Mouse (Mus musculus): ENCODE results near the gene Astn2. TPM values are rescaled to one million over a fixed set of nuclear protein-coding genes. Genes with fewer than 3 reads are reported as not detected.

The Astn2 gene
- polyA plus RNA-seq, 1 experiment from 2014 or later = 0.14 TPM

DNA sequence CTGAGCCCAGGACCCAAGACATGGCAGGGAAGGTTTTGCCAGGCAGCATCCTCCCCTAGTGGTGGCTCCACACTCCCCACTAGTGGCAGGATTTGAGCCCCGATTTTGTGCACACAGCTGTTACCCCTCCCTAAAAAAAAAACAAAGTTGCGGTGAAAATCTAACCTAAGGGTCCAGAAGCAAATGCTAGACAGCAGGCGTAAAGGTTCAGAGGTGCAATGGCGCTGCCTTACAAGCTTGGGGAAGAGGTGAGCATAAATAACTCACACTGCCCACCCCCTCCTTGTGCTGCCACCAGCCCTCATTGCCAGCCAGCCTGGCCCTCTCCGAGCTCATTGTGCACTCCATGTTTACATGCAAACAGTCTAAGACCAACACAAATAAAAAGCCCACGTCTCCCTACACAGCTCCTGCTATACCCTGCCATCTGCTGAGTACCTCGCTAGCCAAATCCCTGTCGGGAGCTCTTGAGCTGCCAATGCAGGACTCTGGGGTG lies 3.2 kb downstream of the Astn2 start:
- no peaks in the 10 kb centered on the region for H3K9me3 ChIP-seq (replicated peaks; ENCODE audit: control insufficient read depth, low read length)
- H3K27ac ChIP-seq (ENCODE audit: low read length) = no peak overlapping the region
- H3K9ac ChIP-seq (ENCODE audit: low read length) = no peak overlapping the region
- H3K4me3 ChIP-seq (ENCODE audit: low read length) = no peak overlapping the region
- no peak for ATAC-seq (replicated peaks; ENCODE audit: extremely low read depth, insufficient read depth, low FRiP score)
- no peaks in the 10 kb centered on the region for H3K36me3 ChIP-seq (ENCODE audit: control insufficient read depth, insufficient read depth)
- 20% methylated on average over 8 of the region's 8 CpGs for WGBS
- H3K4me1 ChIP-seq (ENCODE audit: control insufficient read depth, insufficient read depth, low read length) = peaks cover 4% of the 10 kb centered on the region; the same call in 1 of the 2 replicates
- no peak overlapping the region for H3K4me2 ChIP-seq (ENCODE audit: low read depth, low read length)
- H3K27me3 ChIP-seq (ENCODE audit: control insufficient read depth, insufficient read depth, low read length) = peaks cover 37% of the 10 kb centered on the region

- 39% methylated on average over 4 of the region's 4 CpGs for WGBS
- Histone ChIP-seq H3K36me3 (ENCODE audit: control insufficient read depth, insufficient read depth) (no peaks in the 10 kb centered on the region), H3K4me3 (ENCODE audit: low read length) (no peak overlapping the region), H3K27me3 (ENCODE audit: control insufficient read depth, insufficient read depth, low read length) (peaks cover 29% of the 10 kb centered on the region), H3K4me1 (ENCODE audit: control insufficient read depth, insufficient read depth, low read length) (peaks cover 4% of the 10 kb centered on the region; the same call in 1 of the 2 replicates), H3K4me2 (ENCODE audit: low read depth, low read length) (no peak overlapping the region), H3K9ac (ENCODE audit: low read length) (no peak overlapping the region), H3K9me3 (replicated peaks; ENCODE audit: control insufficient read depth, low read length) (no peaks in the 10 kb centered on the region), H3K27ac (ENCODE audit: low read length) (no peak overlapping the region)
- no peak for ATAC-seq (replicated peaks; ENCODE audit: extremely low read depth, insufficient read depth, low FRiP score)
Observed at GRCm38 (mm10) chr4:66399066-66399465, 5.3 kb downstream of the Astn2 start.

DNA sequence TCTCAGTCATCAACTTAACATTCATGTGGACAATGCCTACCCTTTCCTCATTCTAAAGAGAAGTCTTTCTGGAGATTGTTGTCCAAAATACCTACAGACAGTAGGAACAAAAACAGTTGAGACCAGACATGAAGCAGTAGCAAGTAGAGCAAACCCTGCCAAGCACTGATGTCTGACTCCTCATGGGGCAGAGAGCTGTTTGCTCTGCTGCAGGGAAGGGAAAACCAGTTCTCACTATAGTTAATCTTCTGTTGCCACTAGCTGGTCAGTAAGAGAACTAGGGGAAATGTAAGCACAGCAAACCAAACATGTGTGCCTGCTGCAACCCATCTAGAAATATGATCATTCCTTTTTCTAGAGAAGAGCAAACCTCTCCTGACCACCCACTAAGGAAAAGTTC lies 7.2 kb downstream of the Astn2 start:
- Histone ChIP-seq H3K27ac (ENCODE audit: low read length) (no peak overlapping the region), H3K36me3 (ENCODE audit: control insufficient read depth, insufficient read depth) (no peaks in the 10 kb centered on the region), H3K4me1 (ENCODE audit: control insufficient read depth, insufficient read depth, low read length) (no peaks in the 10 kb centered on the region), H3K9ac (ENCODE audit: low read length) (no peak overlapping the region), H3K9me3 (replicated peaks; ENCODE audit: control insufficient read depth, low read length) (no peaks in the 10 kb centered on the region), H3K27me3 (ENCODE audit: control insufficient read depth, insufficient read depth, low read length) (peaks cover 19% of the 10 kb centered on the region), H3K4me2 (ENCODE audit: low read depth, low read length) (no peak overlapping the region), H3K4me3 (ENCODE audit: low read length) (no peak overlapping the region)
- no peak for ATAC-seq (replicated peaks; ENCODE audit: extremely low read depth, insufficient read depth, low FRiP score)

DNA sequence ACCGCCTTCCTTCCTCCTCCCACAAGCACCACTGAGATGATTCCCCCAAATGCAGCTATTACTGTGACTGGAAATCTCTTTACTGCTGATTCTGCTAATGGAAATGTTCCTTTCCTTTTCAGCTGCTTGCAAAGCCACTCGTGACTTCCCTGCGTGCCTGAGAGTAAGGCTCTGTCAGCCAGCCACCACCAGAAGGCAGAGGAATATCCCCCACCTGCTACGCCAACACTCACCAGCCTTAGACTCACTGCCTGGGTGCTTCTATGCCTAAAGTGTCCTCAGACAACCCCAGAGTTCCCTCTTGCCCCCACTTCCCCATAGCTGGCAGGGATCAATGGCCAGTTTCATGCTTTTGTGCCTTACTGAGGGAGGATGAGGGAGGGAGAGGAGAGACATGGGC lies 11.1 kb downstream of the Astn2 start:
- Histone ChIP-seq H3K9me3 (replicated peaks; ENCODE audit: control insufficient read depth, low read length) (no peaks in the 10 kb centered on the region), H3K4me2 (ENCODE audit: low read depth, low read length) (no peak overlapping the region), H3K9ac (ENCODE audit: low read length) (no peak overlapping the region), H3K27me3 (ENCODE audit: control insufficient read depth, insufficient read depth, low read length) (no peaks in the 10 kb centered on the region), H3K4me3 (ENCODE audit: low read length) (no peak overlapping the region), H3K27ac (ENCODE audit: low read length) (no peak overlapping the region), H3K36me3 (ENCODE audit: control insufficient read depth, insufficient read depth) (no peaks in the 10 kb centered on the region), H3K4me1 (ENCODE audit: control insufficient read depth, insufficient read depth, low read length) (no peaks in the 10 kb centered on the region)
- 63% methylated on average over 4 of the region's 4 CpGs for WGBS
- no peak for ATAC-seq (replicated peaks; ENCODE audit: extremely low read depth, insufficient read depth, low FRiP score)

DNA sequence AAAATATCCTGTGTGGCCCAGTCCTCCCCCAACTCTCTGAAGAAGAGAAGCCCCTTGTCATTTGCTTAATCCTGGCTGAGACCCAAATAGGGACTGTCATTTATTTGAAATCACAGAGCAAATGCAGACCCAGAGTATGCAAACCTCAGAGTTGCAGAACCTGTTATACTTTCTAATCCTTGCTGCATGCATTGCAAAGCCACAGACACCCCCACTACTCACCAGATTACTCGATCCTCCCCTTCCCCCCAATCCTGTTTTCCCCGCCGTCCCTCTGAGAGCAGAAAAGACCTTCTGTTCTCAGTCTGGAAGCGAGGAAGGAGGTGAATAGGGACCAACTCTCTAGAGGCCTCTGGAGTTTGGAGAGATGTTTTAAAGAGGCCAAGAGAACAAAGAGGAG lies 13.9 kb downstream of the Astn2 start:
- no peak for ATAC-seq (replicated peaks; ENCODE audit: extremely low read depth, insufficient read depth, low FRiP score)
- Histone ChIP-seq H3K9me3 (replicated peaks; ENCODE audit: control insufficient read depth, low read length) (no peaks in the 10 kb centered on the region), H3K4me1 (ENCODE audit: control insufficient read depth, insufficient read depth, low read length) (no peaks in the 10 kb centered on the region), H3K36me3 (ENCODE audit: control insufficient read depth, insufficient read depth) (no peaks in the 10 kb centered on the region), H3K27me3 (ENCODE audit: control insufficient read depth, insufficient read depth, low read length) (no peaks in the 10 kb centered on the region), H3K9ac (ENCODE audit: low read length) (no peak overlapping the region), H3K4me3 (ENCODE audit: low read length) (no peak overlapping the region), H3K4me2 (ENCODE audit: low read depth, low read length) (no peak overlapping the region), H3K27ac (ENCODE audit: low read length) (no peak overlapping the region)
- WGBS = 30% methylated on average over 4 of the region's 4 CpGs

DNA sequence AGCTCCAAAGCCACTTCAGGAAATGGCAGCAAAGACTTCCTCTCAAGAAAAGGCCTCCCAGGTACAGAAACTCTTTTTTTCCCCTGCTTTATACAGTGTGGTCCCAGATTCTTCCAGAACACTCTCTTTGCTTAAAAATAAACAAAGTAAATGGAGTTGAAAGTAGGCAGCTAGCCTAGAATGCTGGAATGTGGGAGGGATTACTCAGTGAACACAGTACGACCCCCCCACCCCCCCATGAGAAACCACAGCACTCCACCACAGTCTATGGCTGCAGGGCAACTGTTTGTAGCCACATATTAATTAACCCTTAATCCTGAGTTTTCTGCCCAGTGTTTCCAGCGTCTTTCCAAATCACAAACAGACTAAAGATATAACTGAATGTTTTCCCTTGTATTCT lies 25.8 kb downstream of the Astn2 start:
- Histone ChIP-seq H3K9ac (ENCODE audit: low read length) (no peak overlapping the region), H3K27ac (ENCODE audit: low read length) (no peak overlapping the region), H3K36me3 (ENCODE audit: control insufficient read depth, insufficient read depth) (no peaks in the 10 kb centered on the region), H3K4me2 (ENCODE audit: low read depth, low read length) (no peak overlapping the region), H3K9me3 (replicated peaks; ENCODE audit: control insufficient read depth, low read length) (no peaks in the 10 kb centered on the region), H3K4me3 (ENCODE audit: low read length) (no peak overlapping the region), H3K27me3 (ENCODE audit: control insufficient read depth, insufficient read depth, low read length) (no peaks in the 10 kb centered on the region), H3K4me1 (ENCODE audit: control insufficient read depth, insufficient read depth, low read length) (no peaks in the 10 kb centered on the region)
- WGBS = 26% methylated on average over 2 of the region's 2 CpGs
- ATAC-seq (replicated peaks; ENCODE audit: extremely low read depth, insufficient read depth, low FRiP score) = no peak

DNA sequence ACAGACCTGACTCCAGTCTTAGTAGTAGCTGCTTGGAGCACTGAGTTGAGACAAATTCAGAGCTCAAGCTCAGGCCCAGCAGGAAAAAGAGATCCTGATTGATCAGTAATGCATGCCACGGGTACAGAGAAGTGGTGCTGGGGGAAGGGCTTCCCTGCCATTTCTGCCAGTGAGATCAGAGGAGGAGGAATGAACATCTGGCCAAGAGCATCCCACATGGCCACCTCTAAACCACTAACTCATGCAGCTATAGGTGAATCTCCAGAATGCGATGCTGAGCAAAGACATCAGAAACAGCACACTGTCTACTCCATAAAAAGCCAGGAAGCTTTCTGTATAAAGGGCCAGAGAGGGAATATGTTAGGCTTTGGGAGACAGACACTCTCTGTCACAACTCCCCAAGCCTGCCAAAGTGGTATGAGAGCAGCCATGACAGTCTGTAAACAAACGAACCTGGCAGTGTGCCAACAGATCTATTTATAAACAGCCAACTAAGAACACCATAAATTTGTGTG lies 33.8 kb downstream of the Astn2 start:
- Histone ChIP-seq H3K4me1 (ENCODE audit: control insufficient read depth, insufficient read depth, low read length) (0 out of 2 replicates have a peak, but pooled peaks cover 4% of the 10 kb centered on the region), H3K4me2 (ENCODE audit: low read depth, low read length) (no peak overlapping the region), H3K4me3 (ENCODE audit: low read length) (no peak overlapping the region), H3K27ac (ENCODE audit: low read length) (no peak overlapping the region), H3K9ac (ENCODE audit: low read length) (no peak overlapping the region), H3K27me3 (ENCODE audit: control insufficient read depth, insufficient read depth, low read length) (no peaks in the 10 kb centered on the region), H3K9me3 (replicated peaks; ENCODE audit: control insufficient read depth, low read length) (no peaks in the 10 kb centered on the region), H3K36me3 (ENCODE audit: control insufficient read depth, insufficient read depth) (no peaks in the 10 kb centered on the region)
- 49% methylated on average over 3 of the region's 3 CpGs for WGBS
- ATAC-seq (replicated peaks; ENCODE audit: extremely low read depth, insufficient read depth, low FRiP score) = no peak

DNA sequence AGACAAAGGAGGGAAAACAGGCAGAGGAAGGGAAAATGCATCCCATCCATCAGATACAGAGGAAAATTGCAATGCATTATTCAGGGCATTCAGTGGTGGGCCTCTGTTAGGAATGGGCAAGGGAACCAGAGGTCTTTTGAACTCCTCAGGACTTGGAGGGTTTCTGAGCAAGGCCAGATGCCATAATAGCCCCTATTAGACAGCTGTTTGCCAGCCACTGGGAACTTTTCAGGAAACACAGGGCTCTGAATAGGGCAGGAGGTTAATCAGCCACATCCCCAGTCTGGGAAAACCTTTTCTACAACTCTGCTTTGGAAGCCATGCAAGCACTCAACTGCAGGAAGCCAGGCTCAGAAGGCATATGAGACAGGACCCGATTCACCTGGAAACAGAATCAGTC lies 38.9 kb downstream of the Astn2 start:
- 59% methylated on average over 1 of the region's 1 CpGs for WGBS
- H3K4me2 ChIP-seq (ENCODE audit: low read depth, low read length) = no peak overlapping the region
- no peak for ATAC-seq (replicated peaks; ENCODE audit: extremely low read depth, insufficient read depth, low FRiP score)

GRCm38 (mm10) chr4:66344632-66345031 lies 59.8 kb downstream of the Astn2 start:
- Histone ChIP-seq H3K27ac (ENCODE audit: low read length) (no peak overlapping the region), H3K9ac (ENCODE audit: low read length) (no peak overlapping the region), H3K27me3 (ENCODE audit: control insufficient read depth, insufficient read depth, low read length) (no peaks in the 10 kb centered on the region), H3K9me3 (replicated peaks; ENCODE audit: control insufficient read depth, low read length) (no peaks in the 10 kb centered on the region), H3K36me3 (ENCODE audit: control insufficient read depth, insufficient read depth) (no peaks in the 10 kb centered on the region), H3K4me1 (ENCODE audit: control insufficient read depth, insufficient read depth, low read length) (no peaks in the 10 kb centered on the region), H3K4me3 (ENCODE audit: low read length) (no peak overlapping the region), H3K4me2 (ENCODE audit: low read depth, low read length) (no peak overlapping the region)
- no peak for ATAC-seq (replicated peaks; ENCODE audit: extremely low read depth, insufficient read depth, low FRiP score)
- 62% methylated on average over 2 of the region's 2 CpGs for WGBS

More for the DNA sequence above, 38.9 kb downstream of the Astn2 start:
- Histone ChIP-seq H3K9ac (ENCODE audit: low read length) (no peak overlapping the region), H3K4me3 (ENCODE audit: low read length) (no peak overlapping the region), H3K9me3 (replicated peaks; ENCODE audit: control insufficient read depth, low read length) (no peaks in the 10 kb centered on the region), H3K27me3 (ENCODE audit: control insufficient read depth, insufficient read depth, low read length) (no peaks in the 10 kb centered on the region), H3K4me1 (ENCODE audit: control insufficient read depth, insufficient read depth, low read length) (no peaks in the 10 kb centered on the region), H3K36me3 (ENCODE audit: control insufficient read depth, insufficient read depth) (no peaks in the 10 kb centered on the region), H3K27ac (ENCODE audit: low read length) (no peak overlapping the region)
